Mouse (Mus musculus) c-Kit-positive CD71-negative TER-119-negative erythroid progenitor cells, embryonic 14.5 days (primary cell): ENCODE data around the gene Ppp4r3a.

Experiments used
- DNase-seq: peaks from one replicate; pipeline ENCODE4 v3.0.0-alpha.2; 2013; ENCODE audit warnings: low read depth

Gene Ppp4r3a

DNA sequence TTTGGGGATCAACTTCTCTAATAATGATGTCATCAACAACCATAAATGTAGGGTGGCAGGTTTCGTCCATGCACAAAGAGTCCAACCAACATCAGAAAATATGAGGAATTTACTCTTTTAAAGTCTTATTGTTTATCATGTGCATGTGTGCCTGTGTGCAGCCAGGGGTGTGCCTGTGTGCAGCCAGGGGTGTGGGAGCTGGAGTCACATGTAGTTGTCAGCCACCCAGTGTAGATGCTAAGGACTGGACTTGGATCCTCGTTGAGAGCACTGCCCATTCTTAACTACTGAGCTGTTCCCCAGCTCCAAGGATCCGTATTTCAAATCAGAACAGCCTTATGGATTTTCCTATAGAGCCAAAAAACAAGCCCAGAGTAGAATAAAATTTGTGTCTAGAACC, 92.4 kb downstream of the Ppp4r3a start:
- no peak for DNase-seq

DNA sequence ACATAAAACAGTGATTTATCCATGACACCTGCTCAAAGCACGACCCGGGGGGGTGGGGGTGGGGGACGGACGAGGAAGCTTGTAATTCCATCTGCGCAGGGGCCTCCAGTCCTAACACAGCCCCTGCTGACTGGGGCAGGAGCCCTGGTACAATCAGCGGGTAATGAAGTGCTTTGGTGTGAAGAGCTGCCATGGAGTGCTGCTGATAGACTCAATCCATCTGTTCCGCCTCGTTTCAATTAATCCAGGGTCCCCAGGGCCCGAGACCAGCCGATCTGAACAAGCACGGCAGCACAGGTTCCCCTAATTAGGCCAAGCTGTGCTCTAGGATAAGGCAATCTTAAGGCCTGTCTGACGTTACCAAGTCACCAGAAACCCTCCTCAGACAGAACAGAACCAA, 93.2 kb downstream of the Ppp4r3a start:
- no peak for DNase-seq

DNA sequence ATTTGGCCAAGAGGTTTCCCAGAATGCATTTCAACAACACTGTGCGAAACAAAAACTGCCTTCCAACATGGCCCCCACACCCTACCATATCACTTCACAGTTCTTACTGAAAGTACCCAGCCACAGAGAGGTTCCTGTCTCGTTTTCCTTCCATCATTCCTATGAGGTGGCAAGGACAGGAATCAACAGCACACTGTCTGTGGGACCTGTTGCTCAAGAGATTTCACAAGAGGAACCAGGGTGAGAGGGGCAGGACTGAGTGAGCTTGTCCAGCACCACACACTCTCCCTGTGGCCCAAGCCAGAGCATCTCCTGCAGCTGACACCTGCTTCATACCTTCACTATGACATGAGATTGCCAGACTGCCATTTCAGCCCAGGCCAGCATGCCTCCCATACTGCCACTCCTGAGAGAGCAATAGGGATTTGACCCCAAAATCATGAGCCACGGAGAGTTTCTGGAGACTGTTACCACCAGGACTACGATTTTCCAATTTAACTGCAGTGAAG, 93.7 kb downstream of the Ppp4r3a start:
- no peak for DNase-seq
